Mouse (Mus musculus): ENCODE data around the gene Ubqln5.

The Ubqln5 gene

GRCm38 (mm10) chr7:104129726-104130125, at the start of gene Ubqln5:
Gene Ubqln5, minus strand, starts transcription at chr7:104129826.
- DNase-seq (ENCODE audit: low spot score in 2 of 2), result no peak

GRCm38 (mm10) chr7:104179074-104179473, 49.4 kb upstream of the Ubqln5 start:
- no peak for DNase-seq (ENCODE audit: low spot score in 2 of 2)

- no peak for DNase-seq (ENCODE audit: low spot score in 2 of 2)
Observed at GRCm38 (mm10) chr7:104178422-104179054, 48.9 kb upstream of the Ubqln5 start.

GRCm38 (mm10) chr7:104175085-104175484, 45.5 kb upstream of the Ubqln5 start:
- no peak for DNase-seq (ENCODE audit: low spot score in 2 of 2)

GRCm38 (mm10) chr7:104169634-104170204, 40.1 kb upstream of the Ubqln5 start:
- no peak for DNase-seq (ENCODE audit: low spot score in 2 of 2)

GRCm38 (mm10) chr7:104167105-104167504, 37.5 kb upstream of the Ubqln5 start:
- no peak for DNase-seq (ENCODE audit: low spot score in 2 of 2)

GRCm38 (mm10) chr7:104150456-104150855, 20.8 kb upstream of the Ubqln5 start, which contains the start of gene Ubqlnl:
Gene Ubqlnl, minus strand, starts transcription at chr7:104150556.
- no peak for DNase-seq (ENCODE audit: low spot score in 2 of 2)

- no peak for DNase-seq (ENCODE audit: low spot score in 2 of 2)
Observed at GRCm38 (mm10) chr7:104143179-104143578, 13.6 kb upstream of the Ubqln5 start, which contains the start of gene Ubqln3. Gene Ubqln3, minus strand, starts transcription at chr7:104143279.

GRCm38 (mm10) chr7:104137305-104137704, 7.7 kb upstream of the Ubqln5 start, which contains the start of gene Olfr643:
Gene Olfr643, minus strand, starts transcription at chr7:104137405.
- DNase-seq (ENCODE audit: low spot score in 2 of 2), result no peak

- no peak for DNase-seq (ENCODE audit: low spot score in 2 of 2)
Observed at GRCm38 (mm10) chr7:104104757-104104972, 25.0 kb downstream of the Ubqln5 start, which contains the start of gene Olfr646. Gene Olfr646, plus strand, starts transcription at chr7:104104873.

GRCm38 (mm10) chr7:104103913-104104756, 25.5 kb downstream of the Ubqln5 start:
- DNase-seq (ENCODE audit: low spot score in 2 of 2), result no peak

GRCm38 (mm10) chr7:104085365-104085764, 44.3 kb downstream of the Ubqln5 start, which contains the start of gene Olfr645:
Gene Olfr645, minus strand, starts transcription at chr7:104085465.
- no peak for DNase-seq (ENCODE audit: low spot score in 2 of 2)

Measured in urinary bladder, postnatal 36 days (tissue).